Mouse (Mus musculus): ENCODE results near the gene Cd200r3.

The Cd200r3 gene

DNA sequence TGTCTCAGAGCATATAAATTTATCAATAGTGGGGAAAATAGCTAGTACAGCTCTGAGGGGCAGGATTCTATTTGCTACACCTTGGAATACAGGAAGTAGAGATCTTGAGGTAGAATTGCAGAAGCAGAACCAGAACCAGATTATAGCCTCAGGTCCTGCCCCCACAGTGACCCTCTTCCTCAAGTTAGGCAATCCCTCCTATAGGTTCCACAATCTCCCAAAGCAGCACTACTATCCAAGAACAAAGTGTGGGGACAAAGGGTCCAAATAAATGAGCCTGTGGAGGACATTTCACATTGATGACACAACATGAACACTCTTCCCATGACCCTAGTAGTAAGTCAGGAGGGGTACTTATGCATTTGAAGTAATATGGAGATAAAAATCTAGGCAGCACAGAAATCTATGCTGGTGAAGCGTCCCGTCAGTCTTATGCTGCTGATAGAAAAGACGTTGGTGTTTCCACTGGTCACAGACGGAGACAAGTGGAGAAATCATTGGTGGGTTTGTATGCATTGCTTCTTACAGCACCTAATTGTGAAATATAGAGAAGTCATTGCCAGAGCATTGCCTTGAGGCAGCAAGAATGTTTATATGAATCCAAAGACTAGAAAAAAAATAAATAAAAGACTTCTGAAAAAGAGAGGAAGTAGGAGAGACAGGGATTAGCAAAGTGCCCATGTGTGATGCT, 45.3 kb downstream of the Cd200r3 start:
- no peak for DNase-seq (ENCODE audit: low spot score in 2 of 2)

GRCm38 (mm10) chr16:44993319-44994019, 50.0 kb downstream of the Cd200r3 start:
- no peak for DNase-seq (ENCODE audit: low spot score in 2 of 2)

- DNase-seq (ENCODE audit: low spot score in 2 of 2), result no peak
Observed at GRCm38 (mm10) chr16:44994206-44994953, 50.9 kb downstream of the Cd200r3 start.

GRCm38 (mm10) chr16:44995111-44995510, 51.6 kb downstream of the Cd200r3 start:
- no peak for DNase-seq (ENCODE audit: low spot score in 2 of 2)

DNA sequence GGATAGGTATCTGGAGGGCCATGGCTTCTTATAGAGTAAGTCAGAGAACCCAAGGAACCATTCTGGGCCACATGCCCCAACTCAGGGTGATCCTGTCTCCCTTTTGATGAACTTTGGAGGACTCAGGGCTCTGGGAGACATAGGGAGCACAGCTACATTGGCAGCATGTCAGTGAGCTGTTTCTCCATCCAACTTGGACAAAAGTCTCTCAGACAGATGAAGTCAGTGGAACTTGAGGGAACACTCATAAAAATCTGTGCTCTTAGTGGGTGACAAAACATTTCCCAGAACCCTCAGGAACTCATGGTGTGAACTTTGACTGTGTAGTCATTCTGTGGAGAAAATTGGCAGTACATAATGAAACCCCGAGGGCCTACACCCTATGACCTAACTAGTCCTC, 53.2 kb downstream of the Cd200r3 start:
- no peak for DNase-seq (ENCODE audit: low spot score in 2 of 2)

GRCm38 (mm10) chr16:44999537-44999936, 56.1 kb downstream of the Cd200r3 start:
- DNase-seq (ENCODE audit: low spot score in 2 of 2), result no peak

- DNase-seq (ENCODE audit: low spot score in 2 of 2), result no peak
Observed at GRCm38 (mm10) chr16:45004443-45004842, 61.0 kb downstream of the Cd200r3 start.

DNA sequence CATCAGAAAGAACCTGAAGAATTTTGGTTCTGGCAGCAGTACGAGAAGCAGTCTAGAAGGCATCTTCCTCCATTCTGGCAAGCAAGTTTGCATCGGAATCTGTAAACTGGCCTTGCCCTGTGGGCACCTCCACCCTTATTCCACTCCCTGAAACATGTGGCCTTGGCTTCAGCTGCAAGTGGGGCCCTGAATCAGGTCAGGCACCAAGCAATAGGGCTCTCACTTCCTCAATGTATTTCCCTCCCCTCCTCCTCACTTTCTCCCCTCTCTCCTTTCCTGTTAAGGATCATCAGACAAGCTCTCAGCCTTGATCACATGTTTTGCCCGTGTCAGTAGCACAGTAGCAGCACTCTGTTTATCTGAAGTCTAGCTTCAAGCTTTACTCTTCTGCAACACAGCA, 61.8 kb downstream of the Cd200r3 start:
- DNase-seq (ENCODE audit: low spot score in 2 of 2), result no peak

- DNase-seq (ENCODE audit: low spot score in 2 of 2), result no peak
Observed at GRCm38 (mm10) chr16:45006971-45007370, 63.5 kb downstream of the Cd200r3 start.

GRCm38 (mm10) chr16:45007807-45008206, 64.3 kb downstream of the Cd200r3 start:
- DNase-seq (ENCODE audit: low spot score in 2 of 2), result no peak

GRCm38 (mm10) chr16:45009634-45010033, 66.2 kb downstream of the Cd200r3 start:
- no peak for DNase-seq (ENCODE audit: low spot score in 2 of 2)

DNA sequence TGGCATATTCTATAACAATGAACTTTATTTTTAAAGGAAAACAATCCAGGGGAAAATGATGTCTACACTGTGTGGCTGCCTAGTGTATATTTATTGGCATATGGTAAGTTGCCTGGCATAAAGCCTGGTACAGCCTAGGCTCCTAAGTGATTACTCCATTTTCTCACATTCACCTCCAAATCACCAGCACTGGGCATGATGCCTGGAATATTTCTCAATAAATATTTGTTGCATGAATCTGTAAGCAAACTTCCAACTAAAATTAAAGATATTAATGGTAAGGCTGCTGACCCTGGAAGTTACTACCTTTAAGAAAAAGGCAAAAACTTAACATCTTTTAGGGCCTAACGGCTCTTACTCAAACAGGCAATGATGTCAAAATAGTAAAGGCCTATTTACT, 72.1 kb downstream of the Cd200r3 start:
- no peak for DNase-seq (ENCODE audit: low spot score in 2 of 2)

DNA sequence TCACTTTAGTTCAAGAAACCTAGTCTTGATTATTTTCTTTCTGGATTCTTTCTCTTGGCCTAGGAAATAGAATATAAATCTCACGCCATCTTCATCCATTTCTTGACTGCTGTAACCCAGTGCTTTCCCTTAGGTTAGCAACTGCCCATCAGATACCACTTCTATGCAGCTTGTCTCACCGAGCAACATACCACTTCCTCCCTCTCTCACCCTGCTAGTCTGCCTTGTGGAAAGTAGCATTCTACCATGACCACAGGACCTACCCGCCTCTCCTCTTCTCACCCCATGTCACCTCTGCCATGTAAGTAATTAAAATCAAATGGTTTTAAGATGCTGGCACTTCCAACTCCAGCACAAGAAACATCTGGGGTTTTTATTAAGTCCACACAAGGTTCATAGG, 73.0 kb downstream of the Cd200r3 start:
- no peak for DNase-seq (ENCODE audit: low spot score in 2 of 2)

GRCm38 (mm10) chr16:45018868-45019267, 75.4 kb downstream of the Cd200r3 start:
- no peak for DNase-seq (ENCODE audit: low spot score in 2 of 2)

DNA sequence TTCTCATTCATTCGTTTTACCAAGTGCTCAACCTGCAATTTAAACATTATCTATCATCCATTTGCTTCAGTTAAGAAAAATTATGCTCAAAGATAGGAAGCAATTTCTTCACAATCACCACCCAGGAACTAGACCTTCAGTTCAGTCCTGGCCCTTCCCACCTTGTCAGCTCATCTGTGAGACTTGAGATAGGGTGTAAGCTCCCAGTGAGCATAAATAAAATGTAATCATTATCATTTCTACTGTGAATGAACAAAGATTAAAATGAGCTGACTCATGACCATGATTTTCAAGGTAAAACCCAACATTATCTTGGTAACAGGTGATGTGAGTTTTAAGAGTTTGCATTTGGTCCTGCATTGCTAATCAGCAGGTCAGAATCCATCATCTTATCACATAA, 76.6 kb downstream of the Cd200r3 start:
- no peak for DNase-seq (ENCODE audit: low spot score in 2 of 2)

DNA sequence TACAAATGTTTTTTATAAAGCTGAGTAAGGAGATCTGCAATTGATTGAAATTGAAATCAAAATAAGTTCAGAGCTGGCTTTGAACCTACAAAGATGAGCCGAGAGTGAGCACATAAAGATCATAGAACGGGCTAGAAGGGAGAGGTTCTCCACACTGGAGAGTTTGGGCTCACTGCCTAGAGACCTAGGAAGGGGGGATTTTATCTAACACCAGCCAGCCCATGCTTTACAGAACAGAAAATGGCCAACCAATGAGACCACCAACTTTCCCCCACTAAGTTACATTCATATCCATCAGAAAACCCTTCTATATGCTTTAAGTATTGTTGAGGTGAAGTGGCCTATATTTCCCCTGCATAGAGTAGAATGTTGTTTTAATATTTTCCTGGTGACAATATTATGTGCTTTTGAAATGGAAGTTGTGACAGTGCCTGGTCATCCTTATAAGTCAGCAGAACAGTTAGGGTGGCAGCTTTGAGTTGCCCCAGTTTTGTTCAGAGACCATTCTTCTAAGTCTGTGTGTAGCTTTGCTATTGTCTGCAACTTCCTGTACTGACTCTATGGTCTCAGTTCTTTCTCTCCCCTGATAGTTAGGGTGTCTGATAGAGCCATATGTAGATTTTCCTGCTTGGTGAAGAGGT, 77.3 kb downstream of the Cd200r3 start:
- DNase-seq (ENCODE audit: low spot score in 2 of 2), result no peak

DNA sequence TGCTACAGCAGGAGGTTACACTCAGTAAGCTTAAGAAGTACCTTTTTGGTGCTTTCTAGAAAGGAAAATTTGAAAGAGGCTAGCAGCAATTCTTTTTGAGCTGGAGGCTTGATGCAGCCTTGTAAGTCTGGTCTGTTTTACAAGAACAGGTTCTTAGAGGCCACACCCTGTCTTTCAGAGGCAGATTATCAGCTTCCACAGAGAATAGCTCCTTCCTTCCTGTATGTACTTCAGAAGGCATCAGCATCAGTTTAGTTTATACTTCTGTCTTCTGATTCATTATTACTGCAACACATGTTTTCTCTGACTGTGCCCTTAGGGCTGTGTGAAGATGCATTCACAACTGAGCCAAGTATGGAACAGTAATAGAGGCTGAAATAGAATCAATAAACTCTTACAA, 78.0 kb downstream of the Cd200r3 start:
- DNase-seq (ENCODE audit: low spot score in 2 of 2), result no peak

- DNase-seq (ENCODE audit: low spot score in 2 of 2), result peak in 1 of 2 experiments; percentile 11
Observed at GRCm38 (mm10) chr16:45023904-45024303, 80.4 kb downstream of the Cd200r3 start.

GRCm38 (mm10) chr16:45025321-45025720, 81.8 kb downstream of the Cd200r3 start:
- DNase-seq (ENCODE audit: low spot score in 2 of 2), result no peak

- DNase-seq (ENCODE audit: low spot score in 2 of 2), result no peak
Observed at GRCm38 (mm10) chr16:45029080-45029479, 85.6 kb downstream of the Cd200r3 start.

DNA sequence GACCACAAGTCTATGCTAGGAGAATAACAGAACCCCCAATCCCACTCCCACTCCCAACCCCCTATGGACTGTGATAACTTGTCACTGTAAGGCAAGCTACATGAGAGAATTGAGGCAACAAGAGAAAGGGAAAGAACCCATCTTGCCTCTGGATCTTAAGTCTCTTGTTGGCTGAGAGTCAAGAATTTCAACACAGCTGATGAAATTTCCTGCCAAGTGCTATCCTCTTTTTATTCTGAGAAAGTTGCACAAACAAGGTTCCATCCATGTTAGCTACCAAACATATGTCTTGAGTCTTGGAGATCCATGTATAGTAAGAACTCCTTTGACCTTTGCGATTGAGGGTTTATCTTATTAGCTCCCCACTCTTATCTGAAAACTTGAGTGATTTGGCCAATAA, 86.0 kb downstream of the Cd200r3 start:
- DNase-seq (ENCODE audit: low spot score in 2 of 2), result no peak

- no peak for DNase-seq (ENCODE audit: low spot score in 2 of 2)
Observed at GRCm38 (mm10) chr16:45030127-45030526, 86.6 kb downstream of the Cd200r3 start.

Data from frontal cortex, postnatal 14 days (tissue).